In the genomic region with DNA sequence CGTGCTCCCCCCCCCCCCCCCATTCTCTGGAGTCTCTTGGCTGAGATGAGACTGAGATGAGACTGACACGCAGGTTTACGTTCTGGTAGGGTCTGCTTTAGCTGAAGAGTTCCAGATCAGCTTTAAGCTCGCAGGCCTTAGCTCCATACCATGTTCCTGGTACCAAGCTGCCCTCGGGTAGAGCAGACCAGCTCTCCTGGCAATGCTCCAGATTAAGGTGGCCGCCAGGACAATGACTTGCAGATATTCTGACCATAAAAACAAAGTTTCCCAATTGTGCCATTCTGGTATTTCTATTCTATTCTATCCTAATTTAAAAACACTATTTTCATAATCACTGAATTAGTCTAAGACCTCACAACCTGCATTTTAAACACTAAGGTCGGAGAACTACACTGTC, we compare ENCODE assay signal across 23 mouse cellular contexts.
DNase-seq lines count a peak whose midpoint lies in the region; ATAC-seq and TF ChIP-seq lines count a peak whose summit lies in the region.
"Had no signal": no experiment of that assay in that cellular context is flagged by ENCODE, and none has a peak within 500 bp of the region (broad histone marks: within the 10 kb centered on the region; RNA-seq: fewer than 3 reads in every experiment).

No protein-coding gene starts in this region.

- H3K4me3 ChIP-seq in gastrocnemius, adult 2 months, result no peak overlapping the region
- no peak overlapping the region for H3K4me3 ChIP-seq in heart, embryonic 15.5 days
- no peak overlapping the region for H3K4me3 ChIP-seq in kidney, postnatal 0 days (replicated peaks; ENCODE audit: low read depth, low read length)
- H3K4me3 ChIP-seq: forebrain, embryonic 10.5 days; hindbrain, embryonic 12.5 days; midbrain, embryonic 15.5 days; neural tube, embryonic 13.5 days had no signal

- H3K27me3 ChIP-seq in heart, embryonic 15.5 days, result no peaks in the 10 kb centered on the region
- no peaks in the 10 kb centered on the region for H3K27me3 ChIP-seq in kidney, postnatal 0 days (ENCODE audit: insufficient read depth, low read length)
- H3K27me3 ChIP-seq: hindbrain, embryonic 12.5 days; midbrain, embryonic 15.5 days; neural tube, embryonic 13.5 days had no signal

- H3K36me3 ChIP-seq in heart, embryonic 15.5 days, result peaks cover 5% of the 10 kb centered on the region; the same call in 1 of the 2 replicates
- H3K36me3 ChIP-seq in kidney, postnatal 0 days (ENCODE audit: insufficient read depth, low read length), result peaks cover 7% of the 10 kb centered on the region; the same call in 1 of the 2 replicates
- H3K36me3 ChIP-seq: hindbrain, embryonic 12.5 days; midbrain, embryonic 15.5 days had no signal

- H3K9me3 ChIP-seq in heart, embryonic 15.5 days (replicated peaks), result no peaks in the 10 kb centered on the region
- no peaks in the 10 kb centered on the region for H3K9me3 ChIP-seq in kidney, postnatal 0 days (replicated peaks; ENCODE audit: low read length)
- H3K9me3 ChIP-seq: forebrain, embryonic 10.5 days; hindbrain, embryonic 12.5 days; midbrain, embryonic 15.5 days; neural tube, embryonic 13.5 days had no signal

- peak overlapping the region; percentile 58 for H3K27ac ChIP-seq in gastrocnemius, adult 2 months
- H3K27ac ChIP-seq in heart, embryonic 15.5 days, result peak overlapping the region; percentile 27; the same call in 1 of the 2 replicates
- 0 out of 2 replicates have a peak overlapping the region, but pooled peaks have one; percentile 31 for H3K27ac ChIP-seq in kidney, postnatal 0 days
- H3K27ac ChIP-seq: forebrain, embryonic 10.5 days; hindbrain, embryonic 12.5 days; macrophage; midbrain, embryonic 15.5 days; neural tube, embryonic 13.5 days had no signal

- TF ChIP-seq CTCF in gastrocnemius, adult 2 months (IDR thresholded peaks at IDR 0.05), result no peak
- TF ChIP-seq CTCF in kidney, postnatal 0 days (IDR thresholded peaks at IDR 0.05; ENCODE audit: low read depth), result no peak

- peak; percentile 28 for DNase-seq in gastrocnemius, adult 2 months
- DNase-seq in gastrocnemius, postnatal 25 days, result no peak
- no peak for DNase-seq in heart, adult 9 months (ENCODE audit: low spot score in 2 of 2)
- DNase-seq in kidney, postnatal 0 days (ENCODE audit: low spot score), result no peak
- DNase-seq in kidney, adult 18-20 months, result no peak
- peak; percentile 47 for DNase-seq in kidney, postnatal 14 days
- DNase-seq: adrenal gland, postnatal 36 days; cerebellum, adult 9-11 months; gastrocnemius, postnatal 14 days; layer of hippocampus, adult 9-11 months; retina, postnatal 1 day; right cerebral cortex, postnatal 25 days; spleen, adult 18-20 months; thymus, postnatal 14 days had no signal

- intact Hi-C loops in gastrocnemius, adult 2 months (cut with DNase I), result no loop called here

- no peak for ATAC-seq in heart, embryonic 15.5 days (replicated peaks; ENCODE audit: insufficient number of reproducible peaks, insufficient read depth, low FRiP score, low read depth)
- no peak for ATAC-seq in kidney, postnatal 0 days (replicated peaks; ENCODE audit: low FRiP score, low read depth)
- ATAC-seq: CD4-positive, CD25-positive, alpha-beta regulatory T cell, adult 4 months; forebrain, embryonic 16.5 days; lung, postnatal 0 days; midbrain, embryonic 15.5 days had no signal

- 49% methylated on average over 7 of the region's 7 CpGs for WGBS in heart, embryonic 15.5 days
- 65% methylated on average over 7 of the region's 7 CpGs for WGBS in kidney, postnatal 0 days

- peaks cover 76% of the 10 kb centered on the region for H3K4me1 ChIP-seq in heart, embryonic 15.5 days (replicated peaks)
- peaks cover 36% of the 10 kb centered on the region for H3K4me1 ChIP-seq in kidney, postnatal 0 days (replicated peaks; ENCODE audit: insufficient read depth, low read length)
- H3K4me1 ChIP-seq: midbrain, embryonic 15.5 days had no signal

- H3K9ac ChIP-seq in heart, embryonic 15.5 days, result no peak overlapping the region
- H3K9ac ChIP-seq in kidney, postnatal 0 days (ENCODE audit: low read depth, low read length), result no peak overlapping the region
- H3K9ac ChIP-seq: hindbrain, embryonic 12.5 days; midbrain, embryonic 15.5 days; neural tube, embryonic 13.5 days had no signal

- no peak overlapping the region for H3K4me2 ChIP-seq in heart, embryonic 15.5 days
- H3K4me2 ChIP-seq in kidney, postnatal 0 days (ENCODE audit: low read length), result no peak overlapping the region
- H3K4me2 ChIP-seq: hindbrain, embryonic 12.5 days; midbrain, embryonic 15.5 days; neural tube, embryonic 13.5 days had no signal

Comparison
In these comparisons a context has a peak if more than half of its experiments do, and no peak if none do; other contexts are left out.
1. DNase-seq: peak in gastrocnemius, adult 2 months (single experiment) and kidney, postnatal 14 days (single experiment); none in gastrocnemius, postnatal 25 days (single experiment), heart, adult 9 months (0 of 2), kidney, postnatal 0 days (single experiment) and kidney, adult 18-20 months (single experiment).
2. Peak in every context shown above with its lines, with median percentiles within 50 percentile points of each other: H3K27ac ChIP-seq.